Mouse (Mus musculus): ENCODE results near the gene Flot1. TPM values are rescaled to one million over a fixed set of nuclear protein-coding genes. Genes with fewer than 3 reads are reported as not detected.

Flot1 gene
- polyA plus RNA-seq, 1 experiment from 2014 or later = 32.5 TPM

DNA sequence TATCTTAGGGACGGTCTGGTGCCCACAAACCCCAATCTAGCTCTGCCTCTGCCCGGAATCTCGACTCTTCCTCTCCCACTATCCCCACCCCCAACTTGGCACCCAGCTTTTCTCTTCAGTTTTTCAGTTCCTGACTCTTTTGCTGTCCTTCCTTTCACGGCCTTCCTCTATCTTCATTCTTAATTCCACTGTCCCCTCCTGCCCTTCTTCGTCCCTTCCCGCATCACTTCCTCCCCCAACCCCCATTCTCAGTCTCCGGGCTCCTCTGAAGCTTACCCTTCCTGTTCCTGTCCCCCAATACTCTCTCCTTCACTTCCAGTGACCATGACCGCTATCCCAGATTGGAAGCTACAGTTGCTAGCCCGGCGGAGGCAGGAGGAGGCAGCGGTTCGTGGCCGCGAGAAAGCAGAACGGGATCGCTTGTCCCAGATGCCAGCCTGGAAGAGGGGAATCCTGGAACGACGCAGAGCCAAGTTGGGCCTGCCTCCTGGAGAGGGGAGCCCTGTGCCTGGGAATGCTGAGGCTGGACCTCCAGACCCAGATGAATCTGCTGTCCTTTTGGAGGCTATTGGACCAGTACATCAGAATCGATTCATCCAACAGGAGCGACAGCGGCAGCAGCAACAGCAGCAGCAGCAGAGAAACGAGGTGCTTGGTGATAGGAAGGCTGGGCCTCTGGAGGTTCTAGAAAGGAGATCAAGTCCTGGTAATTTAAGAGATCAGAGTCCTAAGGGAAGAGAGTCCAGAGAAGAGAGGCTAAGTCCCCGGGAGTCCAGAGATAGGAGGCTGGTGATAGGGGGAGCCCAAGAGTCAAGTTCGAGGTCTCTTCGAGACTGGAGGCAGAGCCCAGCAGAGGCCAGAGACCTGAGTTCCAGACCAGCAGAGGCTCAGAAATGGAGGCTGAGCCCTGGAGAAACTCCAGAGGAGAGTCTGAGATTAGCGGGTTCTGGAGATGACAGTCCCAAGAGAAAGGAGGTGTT is 44.2 kb downstream of the Flot1 start:
- H3K9me3 ChIP-seq (ENCODE audit: low read depth, low read length) = no peaks in the 10 kb centered on the region
- peaks cover 15% of the 10 kb centered on the region for H3K4me1 ChIP-seq (ENCODE audit: insufficient read depth)
- peak overlapping the region; percentile 98 for H3K27ac ChIP-seq (ENCODE audit: low read depth)
- H3K9ac ChIP-seq = peak overlapping the region; percentile 80
- H3K27me3 ChIP-seq (ENCODE audit: insufficient read depth, low read length) = no peaks in the 10 kb centered on the region
- H3K4me3 ChIP-seq (ENCODE audit: low read depth, low read length) = peak overlapping the region; percentile 68
- no peak for ATAC-seq (ENCODE audit: insufficient read depth)
- H3K36me3 ChIP-seq (ENCODE audit: insufficient read depth) = peaks cover 17% of the 10 kb centered on the region
- 4% methylated on average over 26 of the region's 26 CpGs for WGBS
- H3K4me2 ChIP-seq = peak overlapping the region; percentile 98
- TF ChIP-seq CTCF (IDR thresholded peaks at IDR 0.05; ENCODE audit: low read depth) = 0 out of 2 replicates have a peak, but pooled peaks have one; percentile 33
- peak; percentile 69 for DNase-seq

DNA sequence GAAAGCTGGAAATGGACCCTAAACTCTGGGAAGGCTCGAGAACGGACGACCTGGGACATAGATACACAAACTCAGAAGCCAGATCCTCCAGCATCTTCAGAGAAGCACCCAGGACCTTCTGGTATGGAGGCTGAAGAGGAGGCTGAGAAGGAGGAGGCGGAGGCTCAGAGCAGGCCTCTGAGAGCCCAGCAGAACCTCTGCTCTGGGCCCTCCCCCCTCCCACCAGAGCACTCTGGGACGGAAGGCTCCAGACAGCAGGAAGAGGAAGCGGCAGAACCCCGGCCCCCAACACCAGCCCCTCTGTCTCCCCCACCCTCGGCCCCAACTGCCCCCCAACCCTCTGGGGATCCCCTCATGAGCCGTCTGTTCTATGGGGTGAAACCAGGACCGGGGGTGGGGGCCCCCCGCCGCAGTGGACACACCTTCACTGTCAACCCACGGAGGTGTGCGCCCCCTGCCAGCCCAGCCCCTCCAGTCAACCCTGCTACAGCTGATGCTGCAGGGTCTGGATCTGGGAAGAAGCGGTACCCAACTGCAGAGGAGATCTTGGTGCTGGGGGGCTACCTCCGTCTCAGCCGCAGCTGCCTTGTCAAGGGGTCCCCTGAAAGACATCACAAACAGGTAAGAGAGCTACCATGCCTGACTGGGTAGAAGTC is 45.3 kb downstream of the Flot1 start:
- Histone ChIP-seq H3K9ac (peak overlapping the region; percentile 80), H3K4me2 (peak overlapping the region; percentile 98), H3K9me3 (ENCODE audit: low read depth, low read length) (no peaks in the 10 kb centered on the region), H3K36me3 (ENCODE audit: insufficient read depth) (peaks cover 21% of the 10 kb centered on the region), H3K27ac (ENCODE audit: low read depth) (peak overlapping the region; percentile 98), H3K4me3 (ENCODE audit: low read depth, low read length) (peak overlapping the region; percentile 68), H3K27me3 (ENCODE audit: insufficient read depth, low read length) (no peaks in the 10 kb centered on the region), H3K4me1 (ENCODE audit: insufficient read depth) (peaks cover 15% of the 10 kb centered on the region)
- no peak for TF ChIP-seq CTCF (IDR thresholded peaks at IDR 0.05; ENCODE audit: low read depth)
- 15% methylated on average over 16 of the region's 17 CpGs for WGBS
- ATAC-seq (ENCODE audit: insufficient read depth) = no peak
- DNase-seq = peak; percentile 40

DNA sequence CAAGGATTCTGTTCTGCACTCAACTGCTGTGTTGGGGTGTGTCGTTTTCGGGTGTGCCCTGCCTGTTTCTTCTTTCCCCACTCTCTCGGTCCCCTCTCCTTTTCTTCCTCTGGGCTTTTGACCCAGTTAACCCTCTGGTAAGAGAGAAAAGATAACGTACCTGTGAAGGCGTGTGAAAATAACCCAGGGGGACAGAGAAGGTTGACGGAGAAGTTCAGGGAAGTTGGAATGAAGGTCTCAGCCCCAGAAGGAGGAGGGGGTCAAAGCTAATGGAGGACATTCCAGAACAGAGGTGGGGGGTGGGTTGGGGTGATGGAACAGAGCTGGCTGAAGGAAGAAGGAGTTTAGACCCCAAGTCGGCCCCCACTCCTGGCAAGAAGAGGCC is 45.9 kb downstream of the Flot1 start:
- Histone ChIP-seq H3K4me2 (peak overlapping the region; percentile 98), H3K9ac (peak overlapping the region; percentile 80), H3K27me3 (ENCODE audit: insufficient read depth, low read length) (no peaks in the 10 kb centered on the region), H3K4me1 (ENCODE audit: insufficient read depth) (peaks cover 15% of the 10 kb centered on the region), H3K9me3 (ENCODE audit: low read depth, low read length) (no peaks in the 10 kb centered on the region), H3K36me3 (ENCODE audit: insufficient read depth) (peaks cover 18% of the 10 kb centered on the region; the same call in 1 of the 2 replicates), H3K4me3 (ENCODE audit: low read depth, low read length) (peak overlapping the region; percentile 68), H3K27ac (ENCODE audit: low read depth) (peak overlapping the region; percentile 98)
- WGBS = 2% methylated on average over 7 of the region's 7 CpGs
- DNase-seq (no peak), ATAC-seq (ENCODE audit: insufficient read depth) (no peak)
- no peak for TF ChIP-seq CTCF (IDR thresholded peaks at IDR 0.05; ENCODE audit: low read depth)

DNA sequence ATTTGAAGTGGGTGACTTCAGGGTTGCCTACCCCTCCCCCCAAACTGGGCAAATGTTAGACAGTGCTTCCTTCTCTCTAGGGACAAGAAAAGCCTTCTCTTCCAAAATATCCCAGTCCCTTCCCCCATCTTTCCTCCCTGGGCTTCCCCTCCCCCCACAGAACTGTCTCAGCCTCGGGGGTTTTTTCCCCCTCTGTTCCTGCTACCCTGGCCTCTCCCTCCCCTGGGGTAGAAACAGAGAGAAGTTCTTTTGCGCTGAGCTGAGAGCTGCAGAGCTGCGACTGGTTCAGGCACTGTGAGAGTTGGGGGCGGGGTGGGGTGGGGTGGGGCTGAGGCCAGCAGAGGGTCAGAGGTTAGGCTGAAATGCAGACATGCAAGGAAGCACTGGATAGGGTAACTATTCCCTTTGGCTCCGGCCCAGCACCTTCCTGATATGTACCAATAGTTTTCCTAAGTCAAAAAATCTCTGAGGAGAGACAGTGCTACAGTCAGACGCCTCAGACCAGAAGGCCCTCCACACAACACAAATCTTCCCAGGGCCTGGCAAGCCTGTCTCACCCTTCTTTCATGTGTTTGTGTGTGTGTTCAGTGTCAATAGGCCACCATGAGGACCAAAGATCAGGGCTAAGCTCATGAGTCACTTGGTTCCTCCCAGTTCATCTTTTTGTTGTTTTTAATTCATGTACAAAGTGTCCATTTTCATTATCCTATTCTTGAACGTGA is 46.5 kb downstream of the Flot1 start:
- TF ChIP-seq CTCF (IDR thresholded peaks at IDR 0.05; ENCODE audit: low read depth) = no peak
- ATAC-seq (ENCODE audit: insufficient read depth) (no peak), DNase-seq (peak; percentile 67)
- Histone ChIP-seq H3K36me3 (ENCODE audit: insufficient read depth) (peaks cover 23% of the 10 kb centered on the region), H3K27ac (ENCODE audit: low read depth) (peak overlapping the region; percentile 98), H3K4me2 (peak overlapping the region; percentile 98), H3K9me3 (ENCODE audit: low read depth, low read length) (no peaks in the 10 kb centered on the region), H3K4me1 (ENCODE audit: insufficient read depth) (peaks cover 15% of the 10 kb centered on the region), H3K27me3 (ENCODE audit: insufficient read depth, low read length) (no peaks in the 10 kb centered on the region), H3K9ac (peak overlapping the region; percentile 80), H3K4me3 (ENCODE audit: low read depth, low read length) (peak overlapping the region; percentile 68)
- WGBS = 2% methylated on average over 7 of the region's 7 CpGs

DNA sequence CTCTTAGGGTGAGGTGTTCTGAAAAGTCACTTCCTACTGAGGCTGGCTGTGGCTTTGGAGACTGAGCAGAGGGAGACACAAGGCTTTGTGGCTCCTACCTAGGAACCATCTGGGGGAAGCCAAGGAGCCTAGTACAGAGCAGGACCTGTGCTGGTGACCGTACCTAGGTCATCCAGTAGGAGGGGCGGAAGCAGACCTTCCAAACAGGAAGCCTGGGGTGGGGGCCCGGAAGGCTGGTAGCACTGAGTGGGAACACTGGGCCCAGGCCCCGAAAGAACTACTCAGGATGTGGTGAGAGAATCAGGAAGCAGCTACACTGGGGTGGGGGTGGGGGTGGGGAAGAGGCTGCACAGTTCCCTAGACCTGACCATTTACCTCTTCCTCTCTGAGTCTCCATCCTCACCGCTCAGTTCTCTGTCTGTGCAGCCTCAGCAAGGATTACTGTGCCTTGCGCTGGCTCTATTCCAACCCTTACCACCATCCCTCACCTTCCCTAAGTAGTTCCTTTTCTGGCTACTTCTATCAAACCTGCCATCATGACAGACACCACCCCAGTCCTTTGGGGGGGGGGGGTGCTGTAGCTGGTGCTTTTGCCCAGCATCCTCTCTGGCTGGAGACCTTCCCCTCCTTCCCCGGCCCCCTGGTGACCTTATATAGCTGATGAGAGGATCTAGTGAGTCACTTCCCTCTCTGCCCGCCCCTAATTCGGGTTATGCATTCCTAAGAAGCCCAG is 47.3 kb downstream of the Flot1 start:
- Histone ChIP-seq H3K27me3 (ENCODE audit: insufficient read depth, low read length) (no peaks in the 10 kb centered on the region), H3K36me3 (ENCODE audit: insufficient read depth) (peaks cover 31% of the 10 kb centered on the region), H3K9ac (peak overlapping the region; percentile 80), H3K4me1 (ENCODE audit: insufficient read depth) (peaks cover 12% of the 10 kb centered on the region), H3K4me2 (peak overlapping the region; percentile 98), H3K27ac (ENCODE audit: low read depth) (peak overlapping the region; percentile 98), H3K4me3 (ENCODE audit: low read depth, low read length) (peak overlapping the region; percentile 68), H3K9me3 (ENCODE audit: low read depth, low read length) (no peaks in the 10 kb centered on the region)
- no peak for TF ChIP-seq CTCF (IDR thresholded peaks at IDR 0.05; ENCODE audit: low read depth)
- ATAC-seq (ENCODE audit: insufficient read depth) (peak; percentile 29; the same call in 1 of the 2 replicates), DNase-seq (peak; percentile 72)
- WGBS = 34% methylated on average over 9 of the region's 9 CpGs

All from lung, embryonic 14.5 days (tissue).